Mouse (Mus musculus): ENCODE measurements around the gene Olfr576. TPM values are rescaled to one million over a fixed set of nuclear protein-coding genes. Genes with fewer than 3 reads are reported as not detected.

Gene Olfr576
- not detected for total RNA-seq (2021)
- long read RNA-seq, experiment 1: 0 reads
- long read RNA-seq, experiment 2: 0 reads

DNA sequence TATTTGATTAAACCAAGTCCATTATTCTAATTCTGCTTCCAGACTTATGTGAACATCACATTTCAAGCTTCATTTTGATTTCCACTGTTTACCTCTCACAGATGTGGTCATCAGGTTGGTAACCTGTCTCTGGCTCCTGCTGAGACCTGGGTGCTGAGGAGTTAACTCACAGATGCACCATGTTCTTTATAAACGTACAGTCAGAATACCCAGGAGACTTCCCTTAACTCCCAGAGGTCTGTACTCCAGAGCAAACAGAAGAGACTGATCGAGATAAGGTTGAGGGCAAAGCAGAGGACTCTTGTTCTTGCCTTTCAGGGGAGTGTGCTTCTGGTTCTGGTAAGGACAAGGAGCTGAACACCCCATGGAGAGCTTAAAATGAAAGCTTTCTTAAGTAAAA is at the start of gene Olfr576:
TSS of gene Olfr576 (plus strand) at position 301 of the 400 bp plus-strand sequence.
- no peak for DNase-seq (ENCODE audit: low spot score in 2 of 2)

DNA sequence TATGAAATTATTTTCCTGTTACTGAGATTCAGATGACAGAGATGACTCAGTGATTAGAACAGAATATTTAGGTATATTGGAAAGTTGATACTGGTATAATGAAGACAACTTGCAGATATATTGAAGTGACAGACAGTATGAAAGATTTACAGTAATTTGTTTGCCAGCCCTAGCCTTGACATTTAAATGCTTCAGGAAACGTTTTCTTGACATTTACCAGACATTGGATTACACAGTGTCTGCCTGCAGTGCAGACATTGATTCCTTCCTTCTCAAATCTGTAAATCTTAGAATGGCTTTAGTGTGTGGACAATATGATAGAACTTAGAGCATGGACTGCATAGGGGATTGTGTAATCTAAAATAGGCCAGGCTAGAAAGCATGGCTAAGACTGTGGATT is 47.2 kb upstream of the Olfr576 start:
- DNase-seq (ENCODE audit: low spot score in 2 of 2): no peak

DNA sequence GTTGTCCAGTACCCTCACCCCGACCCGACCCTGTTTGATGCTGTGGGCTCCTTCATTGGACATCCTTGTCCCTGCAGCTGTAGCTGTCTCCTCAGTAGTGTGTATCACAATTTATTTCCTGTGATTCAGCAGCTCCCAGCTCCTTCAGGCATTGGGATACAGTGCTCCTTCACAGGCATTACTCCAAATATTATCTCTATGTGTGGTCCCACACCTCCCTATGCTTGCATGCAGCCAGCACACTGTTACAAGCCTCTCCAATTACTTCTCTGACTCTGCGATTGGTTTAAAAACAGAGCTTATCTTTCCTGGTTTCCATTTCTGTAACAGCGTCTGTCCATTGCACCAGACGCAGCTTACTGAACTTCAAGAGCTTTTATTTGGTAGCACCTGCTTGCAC is 46.1 kb upstream of the Olfr576 start:
- DNase-seq (ENCODE audit: low spot score in 2 of 2): no peak

GRCm38 (mm10) chr7:102917032-102917875 is 45.2 kb upstream of the Olfr576 start, which contains the start of gene Olfr571:
Gene Olfr571, minus strand, starts transcription at chr7:102917536.
- no peak for DNase-seq (ENCODE audit: low spot score in 2 of 2)

GRCm38 (mm10) chr7:102919632-102920031 is 42.8 kb upstream of the Olfr576 start:
- peak in 1 of 2 experiments; percentile 40 for DNase-seq (ENCODE audit: low spot score in 2 of 2)

DNA sequence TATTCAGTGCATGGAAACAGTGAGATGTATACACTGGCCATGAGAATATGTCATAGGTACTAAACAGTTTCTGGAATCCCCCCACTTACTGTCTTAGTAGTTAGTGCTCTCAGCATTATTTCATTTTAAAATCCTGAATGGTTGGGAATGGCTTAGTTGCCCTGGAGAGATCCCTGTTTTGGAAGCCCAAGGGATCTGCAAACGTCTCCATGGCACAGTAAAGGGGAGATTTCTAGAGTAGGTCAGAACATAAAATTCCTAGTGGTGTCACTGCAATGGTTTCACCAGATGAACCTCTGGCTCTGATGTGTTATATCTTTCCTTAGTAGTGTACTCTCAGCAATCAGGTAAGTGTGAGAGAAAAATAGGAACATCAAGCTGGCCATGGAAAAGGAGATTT is 38.4 kb upstream of the Olfr576 start, which contains the start of gene Olfr572:
TSS of gene Olfr572 (plus strand) at position 301 of the 400 bp plus-strand sequence.
- no peak for DNase-seq (ENCODE audit: low spot score in 2 of 2)

GRCm38 (mm10) chr7:102927105-102927504 is 35.4 kb upstream of the Olfr576 start:
- no peak for DNase-seq (ENCODE audit: low spot score in 2 of 2)

GRCm38 (mm10) chr7:102942475-102942874 is 20.0 kb upstream of the Olfr576 start, which contains the start of gene Olfr573-ps1:
Gene Olfr573-ps1, minus strand, starts transcription at chr7:102942575.
- no peak for DNase-seq (ENCODE audit: low spot score in 2 of 2)

DNA sequence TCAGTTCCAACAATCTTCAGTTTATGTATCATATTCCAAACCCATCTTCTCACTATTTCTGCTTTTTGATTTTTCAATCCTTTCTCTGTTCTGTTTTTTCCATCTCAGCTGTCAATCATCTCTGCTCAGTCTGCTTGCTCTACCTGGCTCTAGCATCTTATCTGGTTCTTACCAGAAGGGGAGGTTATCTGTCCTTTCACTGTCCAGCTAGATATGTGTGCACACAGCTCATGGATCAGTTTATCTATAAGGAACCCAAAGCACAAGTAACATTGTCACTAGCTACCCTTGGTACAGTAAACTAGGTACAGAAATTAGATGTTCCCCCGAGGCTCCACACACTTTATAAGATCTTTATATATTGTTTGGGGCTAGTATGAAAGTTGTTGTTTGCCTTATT is 19.0 kb upstream of the Olfr576 start:
- DNase-seq (ENCODE audit: low spot score in 2 of 2): no peak

DNA sequence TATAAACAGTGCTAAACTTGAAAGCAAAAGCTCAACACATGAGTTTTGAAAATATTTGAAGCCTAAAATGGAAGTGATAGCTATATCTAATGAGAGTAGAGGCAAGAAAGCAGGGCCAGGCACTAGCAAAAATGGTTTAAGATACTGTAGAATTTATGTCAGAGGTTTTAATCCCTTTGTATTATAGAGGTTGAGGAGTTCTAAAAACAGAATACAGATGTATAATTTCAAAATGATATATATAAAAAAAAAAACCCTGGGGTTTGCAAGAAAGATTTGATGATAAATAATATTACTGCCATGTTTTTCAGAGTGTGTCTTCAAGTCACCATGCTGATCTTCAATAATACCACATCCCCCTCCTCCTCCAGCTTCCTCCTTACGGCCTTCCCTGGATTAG is 14.3 kb upstream of the Olfr576 start, which contains the start of gene Olfr574:
TSS of gene Olfr574 (plus strand) at position 301 of the 400 bp plus-strand sequence.
- DNase-seq (ENCODE audit: low spot score in 2 of 2): no peak

DNA sequence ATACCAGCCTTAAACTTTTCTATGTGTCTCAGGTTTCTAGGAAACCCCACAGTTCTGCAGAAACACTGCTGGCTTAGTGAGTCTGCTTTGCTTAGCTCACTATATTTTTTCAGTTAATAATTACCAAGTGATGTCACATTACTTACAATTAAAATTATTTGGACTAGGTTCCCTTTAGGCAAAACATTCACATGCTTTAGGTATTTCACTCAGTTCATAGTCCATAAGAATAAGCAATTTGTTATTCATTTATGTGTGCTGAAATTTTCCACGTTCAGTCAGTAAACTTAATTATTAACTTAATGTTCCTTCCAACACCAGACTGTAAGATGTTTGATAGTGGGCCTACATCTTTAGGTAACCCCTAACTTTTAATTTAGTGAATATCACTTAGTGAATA is 11.7 kb upstream of the Olfr576 start:
- no peak for DNase-seq (ENCODE audit: low spot score in 2 of 2)

DNA sequence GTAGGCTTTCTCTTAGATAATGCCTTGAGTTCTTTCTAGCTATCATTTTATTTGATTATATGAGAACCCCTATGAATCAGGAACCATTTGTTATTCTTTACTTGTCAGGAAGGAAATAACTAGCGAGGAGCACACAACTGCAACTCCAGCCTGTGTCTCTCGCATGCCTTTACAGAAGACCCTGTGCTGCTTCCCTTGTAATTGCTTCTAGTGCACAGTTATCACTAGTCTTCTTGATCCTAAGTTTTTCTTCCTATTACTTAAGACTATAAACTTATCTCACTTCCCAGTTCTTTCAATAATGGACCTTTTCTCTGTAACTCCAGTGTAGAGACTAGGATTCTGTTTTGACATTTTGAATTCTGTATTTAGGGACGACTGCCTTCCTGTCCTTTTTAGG is 4.3 kb upstream of the Olfr576 start:
- no peak for DNase-seq (ENCODE audit: low spot score in 2 of 2)

DNA sequence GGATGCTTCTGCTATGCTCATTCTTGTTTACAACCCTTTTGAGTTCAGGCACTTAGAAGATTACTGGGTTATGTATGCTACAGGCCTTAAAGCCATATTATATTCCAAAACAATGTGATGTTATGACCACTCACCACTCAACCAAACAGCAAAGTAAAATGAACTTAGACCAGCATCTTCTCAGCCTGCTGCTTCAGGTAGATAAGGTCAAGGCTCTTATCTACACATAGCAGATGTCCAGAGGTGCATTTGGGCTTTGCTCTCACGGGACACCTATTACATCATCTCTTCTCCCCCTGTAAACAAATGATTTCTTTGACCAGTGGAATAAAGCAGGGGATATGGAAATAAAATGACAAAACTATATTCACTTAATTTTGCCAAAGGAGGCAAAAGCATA is 3.9 kb upstream of the Olfr576 start, which contains the start of gene Olfr575:
TSS of gene Olfr575 (minus strand) at position 183 of the 400 bp plus-strand sequence.
- no peak for DNase-seq (ENCODE audit: low spot score in 2 of 2)

DNA sequence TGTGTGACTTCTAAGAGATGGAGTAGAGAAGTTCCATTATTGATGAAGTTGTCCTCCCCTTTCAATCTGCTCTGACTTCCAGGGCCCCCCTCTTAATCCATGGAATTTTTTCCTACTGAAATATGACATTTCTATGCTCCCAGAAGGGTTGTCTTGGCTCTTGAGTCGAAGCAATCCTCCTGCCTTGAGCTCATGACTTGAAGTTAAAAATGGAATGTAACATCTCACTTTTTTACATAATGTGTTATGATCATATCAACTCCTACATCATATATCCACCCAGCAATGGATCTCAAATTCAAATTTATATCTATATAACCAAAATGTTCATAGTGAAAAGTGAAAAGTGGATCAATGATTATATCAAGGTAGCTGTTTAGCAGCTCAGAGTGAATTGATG is 11.9 kb downstream of the Olfr576 start:
- no peak for DNase-seq (ENCODE audit: low spot score in 2 of 2)

DNA sequence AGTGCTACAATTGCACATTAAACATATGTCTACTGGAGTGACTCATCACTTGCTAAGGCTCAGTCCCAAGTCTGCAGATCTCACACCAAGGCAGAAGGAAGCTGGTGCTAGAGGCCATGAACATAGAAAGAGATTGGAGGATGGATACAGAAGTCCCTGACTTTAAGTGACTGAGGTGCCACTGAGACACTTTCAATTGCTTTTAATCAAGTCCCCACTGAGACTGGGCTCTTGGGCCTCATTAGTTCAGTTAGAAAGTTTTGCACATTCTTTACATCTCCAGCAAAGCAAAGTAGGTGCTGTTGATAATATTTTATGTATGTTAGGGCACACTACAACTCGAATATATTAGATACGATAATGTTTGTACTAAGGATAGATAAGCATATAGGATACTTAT is 13.4 kb downstream of the Olfr576 start, which contains the start of gene Olfr577:
TSS of gene Olfr577 (minus strand) at position 101 of the 400 bp plus-strand sequence.
- DNase-seq (ENCODE audit: low spot score in 2 of 2): no peak

- no peak for DNase-seq (ENCODE audit: low spot score in 2 of 2)
Observed at GRCm38 (mm10) chr7:102989224-102989623, 26.8 kb downstream of the Olfr576 start, which contains the start of gene Olfr578. Gene Olfr578, minus strand, starts transcription at chr7:102989324.

Other genes with a start within 250 kb of the Olfr576 start
- not detected for gene Olfr33, start 243.6 kb upstream of the Olfr576 start, total RNA-seq (2021)
- gene Olfr559, start 235.2 kb upstream of the Olfr576 start, total RNA-seq (2021): not detected
- gene Olfr560, start 203.3 kb upstream of the Olfr576 start, total RNA-seq (2021): under 1 TPM; 0.16 to 0.49 TPM
- under 1 TPM; 0.59 to 0.65 TPM for gene Olfr78, start 203.2 kb upstream of the Olfr576 start, total RNA-seq (2021)
- not detected for gene Olfr561, start 191.4 kb upstream of the Olfr576 start, total RNA-seq (2021)
- gene Olfr564, start 159.2 kb upstream of the Olfr576 start, total RNA-seq (2021): not detected
- not detected for gene Olfr566, start 103.9 kb upstream of the Olfr576 start, total RNA-seq (2021)
- not detected for gene Olfr568, start 85.5 kb upstream of the Olfr576 start, total RNA-seq (2021)
- gene Olfr569, start 71.8 kb upstream of the Olfr576 start, total RNA-seq (2021): not detected
- not detected for gene Olfr570, start 68.1 kb upstream of the Olfr576 start, total RNA-seq (2021)
- gene Olfr571, start 45.1 kb upstream of the Olfr576 start, total RNA-seq (2021): not detected
- gene Olfr572, start 38.3 kb upstream of the Olfr576 start, total RNA-seq (2021): not detected
- not detected for gene Olfr573-ps1, start 20.1 kb upstream of the Olfr576 start, total RNA-seq (2021)
- gene Olfr574, start 14.2 kb upstream of the Olfr576 start, total RNA-seq (2021): not detected
- not detected for gene Olfr575, start 3.9 kb upstream of the Olfr576 start, total RNA-seq (2021)
- not detected for gene Olfr577, start 13.3 kb downstream of the Olfr576 start, total RNA-seq (2021)
- gene Olfr578, start 26.7 kb downstream of the Olfr576 start, total RNA-seq (2021): not detected
- gene Olfr582, start 75.4 kb downstream of the Olfr576 start, total RNA-seq (2021): not detected
- not detected for gene Olfr583, start 88.6 kb downstream of the Olfr576 start, total RNA-seq (2021)
- gene Olfr584, start 119.2 kb downstream of the Olfr576 start, total RNA-seq (2021): not detected
- not detected for gene Olfr585, start 135.1 kb downstream of the Olfr576 start, total RNA-seq (2021)
- not detected for gene Olfr586, start 163.0 kb downstream of the Olfr576 start, total RNA-seq (2021)
- gene Olfr588-ps1, start 178.2 kb downstream of the Olfr576 start, total RNA-seq (2021): not detected
- gene Olfr589, start 193.7 kb downstream of the Olfr576 start, total RNA-seq (2021): not detected
- gene Olfr591, start 215.7 kb downstream of the Olfr576 start, total RNA-seq (2021): not detected
- not detected for gene Olfr592, start 222.1 kb downstream of the Olfr576 start, total RNA-seq (2021)
- gene Olfr593, start 249.2 kb downstream of the Olfr576 start, total RNA-seq (2021): not detected

Data from left cerebral cortex, adult 18-20 months (tissue).